Mouse (Mus musculus) limb, embryonic 15.5 days (tissue): ENCODE results near the gene Acot1. TPM values are rescaled to one million over a fixed set of nuclear protein-coding genes. Genes with fewer than 3 reads are reported as not detected.

ENCODE experiments used
- polyA plus RNA-seq: library from polyadenylated mRNA; unstranded; fragments of >200 nt; fragmentation: Nextera tagmentation; extraction: Ambion mirVana; gene quantifications from 2 replicates; pipeline ENCODE4 v1.2.1, GENCODE M21; 2015

Gene Acot1
- polyA plus RNA-seq, 1 experiment from 2014 or later = 58.3 TPM

Other genes starting within 250 kb of the Acot1 start
- 4.9 and 5.9 TPM in 2 replicates for gene Papln, start 245.9 kb upstream of the Acot1 start, polyA plus RNA-seq
- gene Numb, start 87.6 kb upstream of the Acot1 start, polyA plus RNA-seq = 36.6 and 37.5 TPM in 2 replicates
- gene Riox1, start 58.9 kb upstream of the Acot1 start, polyA plus RNA-seq = 9.0 and 11.2 TPM in 2 replicates
- gene Heatr4, start 24.6 kb upstream of the Acot1 start, polyA plus RNA-seq = not detected in 2 replicates
- 26.1 and 26.5 TPM in 2 replicates for gene Acot2, start 21.6 kb upstream of the Acot1 start, polyA plus RNA-seq
- gene Acot4, start 28.9 kb downstream of the Acot1 start, polyA plus RNA-seq = 0.17 and 0.37 TPM in 2 replicates
- not detected in 2 replicates for gene Gm49366, start 29.4 kb downstream of the Acot1 start, polyA plus RNA-seq
- not detected in 2 replicates for gene Acot3, start 42.7 kb downstream of the Acot1 start, polyA plus RNA-seq
- not detected in 2 replicates for gene Acot5, start 59.8 kb downstream of the Acot1 start, polyA plus RNA-seq
- gene Acot6, start 91.2 kb downstream of the Acot1 start, polyA plus RNA-seq = 1.0 and 1.7 TPM in 2 replicates
- gene Dnal1, start 104.9 kb downstream of the Acot1 start, polyA plus RNA-seq = 5.9 and 6.3 TPM in 2 replicates
- gene Pnma1, start 139.0 kb downstream of the Acot1 start, polyA plus RNA-seq = 0.78 and 0.93 TPM in 2 replicates
- 13.2 and 13.8 TPM in 2 replicates for gene Elmsan1, start 209.4 kb downstream of the Acot1 start, polyA plus RNA-seq